Mouse (Mus musculus) right cerebral cortex, postnatal 4 days (tissue): ENCODE results near the gene Txnl4b.

Experiments
- DNase-seq: peaks from one replicate; pipeline ENCODE4 v3.0.0-alpha.2; 2022

Gene Txnl4b

GRCm38 (mm10) chr8:109606725-109607124, 41.0 kb downstream of the Txnl4b start:
- no peak for DNase-seq

DNA sequence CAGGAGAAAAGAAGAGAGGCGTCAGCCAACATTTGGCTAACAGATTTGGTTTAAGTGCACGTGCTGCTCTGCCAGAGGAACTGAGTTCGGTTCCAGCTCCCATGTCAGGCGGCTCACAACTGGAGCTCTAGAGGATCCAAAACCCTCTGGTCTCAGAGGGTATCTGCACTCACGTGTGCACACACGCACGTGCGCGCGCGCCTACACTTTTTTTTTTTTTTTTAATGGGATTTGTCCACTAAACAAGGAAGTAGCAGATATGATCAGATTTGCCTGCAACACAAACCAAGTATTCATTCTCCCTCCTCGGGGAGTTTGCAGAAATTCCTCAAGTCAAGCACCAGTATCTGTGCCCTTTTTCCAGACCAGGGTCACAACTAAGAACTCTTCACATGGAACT, 42.0 kb downstream of the Txnl4b start:
- DNase-seq = no peak

GRCm38 (mm10) chr8:109608271-109609152, 42.8 kb downstream of the Txnl4b start, which contains the start of gene Dhodh:
Gene Dhodh, minus strand, starts transcription at chr8:109608673.
- DNase-seq = peak; percentile 94

DNA sequence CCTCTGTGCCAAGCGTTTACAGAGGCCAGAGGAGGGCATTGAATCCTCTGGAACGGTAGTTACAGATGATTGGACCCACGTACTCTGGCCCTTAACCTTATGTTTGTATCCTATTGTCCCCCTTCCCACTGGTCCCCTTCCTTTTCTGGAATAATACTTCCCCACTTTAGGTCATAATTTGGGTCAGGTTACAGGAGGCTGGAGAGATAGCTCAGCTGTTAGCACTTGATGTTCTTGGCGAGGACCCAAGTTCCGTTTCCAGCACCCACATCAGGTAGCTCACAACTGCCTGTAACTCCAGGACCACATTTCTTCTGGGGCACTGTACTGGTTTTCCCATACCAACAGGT, 43.4 kb downstream of the Txnl4b start:
- no peak for DNase-seq

GRCm38 (mm10) chr8:109614243-109615210, 48.8 kb downstream of the Txnl4b start, which contains the start of gene Pkd1l3:
Gene Pkd1l3, plus strand, starts transcription at chr8:109614517.
- DNase-seq = no peak

DNA sequence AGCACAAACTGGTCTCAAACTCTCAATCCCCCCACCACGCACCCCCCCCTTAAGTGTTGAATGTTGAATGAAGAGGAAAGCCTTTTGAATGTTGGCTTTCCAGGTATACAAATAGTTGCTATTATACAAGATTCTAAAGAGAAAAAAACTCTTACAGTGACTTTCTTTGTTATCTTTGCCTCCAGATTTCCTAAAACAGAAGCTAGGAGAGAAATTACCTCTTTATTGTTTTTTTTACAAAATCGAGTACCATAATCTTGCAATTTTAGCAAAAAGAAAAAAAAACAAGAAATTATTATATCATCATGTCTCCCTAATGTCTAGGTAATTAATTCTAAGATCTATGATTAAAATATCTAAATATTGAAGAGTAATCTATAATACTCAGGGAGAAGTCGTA, 49.9 kb downstream of the Txnl4b start:
- no peak for DNase-seq
